Mouse (Mus musculus): ENCODE data around the gene Gm11397. TPM values are rescaled to one million over a fixed set of nuclear protein-coding genes. Genes with fewer than 3 reads are reported as not detected.

Gm11397 gene
- polyA plus RNA-seq (2012; rRNA removed) = not detected in 2 replicates

GRCm38 (mm10) chr13:33395461-33395860, at the start of gene Gm11397:
Gene Gm11397, plus strand, starts transcription at chr13:33395761.

Other genes starting within 250 kb of the Gm11397 start
- gene Serpinb9c, start 236.0 kb upstream of the Gm11397 start, polyA plus RNA-seq (2012; rRNA removed) = not detected in 2 replicates
- not detected in 2 replicates for gene Serpinb9d, start 202.8 kb upstream of the Gm11397 start, polyA plus RNA-seq (2012; rRNA removed)
- gene Serpinb9e, start 146.1 kb upstream of the Gm11397 start, polyA plus RNA-seq (2012; rRNA removed) = not detected in 2 replicates
- gene Serpinb9f, start 71.7 kb upstream of the Gm11397 start, polyA plus RNA-seq (2012; rRNA removed) = not detected in 2 replicates
- not detected in 2 replicates for gene Serpinb9g, start 89.0 kb downstream of the Gm11397 start, polyA plus RNA-seq (2012; rRNA removed)

Data from stomach, adult 2 months (tissue).